Comparison of ENCODE assay signal across 17 mouse cellular contexts in genomic region chr9:48645648-48646126, GRCm38 (mm10). TPM values are rescaled to one million over a fixed set of nuclear protein-coding genes. Genes with fewer than 3 reads are reported as not detected.
A peak's percentile ranks its signal among the peaks of the same experiment; 100 is the strongest.
DNase-seq lines count a peak whose midpoint lies in the region; ATAC-seq and TF ChIP-seq lines count a peak whose summit lies in the region.
"Had no signal": no experiment of that assay in that cellular context is flagged by ENCODE, and none has a peak within 500 bp of the region (broad histone marks: within the 10 kb centered on the region; RNA-seq: fewer than 3 reads in every experiment).

No protein-coding gene starts in this region.

- H3K4me1 ChIP-seq in forebrain, embryonic 11.5 days (replicated peaks; ENCODE audit: control insufficient read depth, insufficient read depth, low read length): peaks cover 32% of the 10 kb centered on the region
- peaks cover 39% of the 10 kb centered on the region for H3K4me1 ChIP-seq in forebrain, embryonic 12.5 days
- H3K4me1 ChIP-seq in intestine, embryonic 14.5 days (replicated peaks; ENCODE audit: control insufficient read depth, insufficient read depth, low read length): peaks cover 11% of the 10 kb centered on the region
- H3K4me1 ChIP-seq in intestine, embryonic 16.5 days (ENCODE audit: control insufficient read depth, insufficient read depth, low read length): peaks cover 18% of the 10 kb centered on the region
- H3K4me1 ChIP-seq in lung, adult 2 months (ENCODE audit: control insufficient read depth, insufficient read depth, low read length): peaks cover 18% of the 10 kb centered on the region

- 0 out of 2 replicates have a peak, but pooled peaks have one; percentile 26 for TF ChIP-seq POLR2A in lung, adult 2 months (IDR thresholded peaks at IDR 0.05; ENCODE audit: borderline replicate concordance, extremely low read depth, low read depth, low read length)

- H3K4me2 ChIP-seq in forebrain, embryonic 11.5 days (ENCODE audit: low read depth, low read length, severe bottlenecking): no peak overlapping the region
- no peak overlapping the region for H3K4me2 ChIP-seq in forebrain, embryonic 12.5 days
- H3K4me2 ChIP-seq in intestine, embryonic 14.5 days (ENCODE audit: low read length): no peak overlapping the region
- no peak overlapping the region for H3K4me2 ChIP-seq in intestine, embryonic 16.5 days (ENCODE audit: low read depth, low read length)
- H3K4me2 ChIP-seq: embryonic facial prominence, embryonic 15.5 days; heart, embryonic 11.5 days; heart, embryonic 15.5 days; hindbrain, embryonic 15.5 days had no signal

- TF ChIP-seq CTCF in lung, adult 2 months (IDR thresholded peaks at IDR 0.05; ENCODE audit: insufficient read depth, low read length): no peak

- DNase-seq in forebrain, embryonic 11.5 days (ENCODE audit: low spot score): peak; percentile 52
- peak; percentile 53 for DNase-seq in intestine, embryonic 14.5 days (ENCODE audit: low spot score)
- DNase-seq in lung, adult 2 months: no peak
- DNase-seq in lung, postnatal 14 days: no peak
- peak; percentile 2 for DNase-seq in ovary, postnatal 36 days (ENCODE audit: low spot score)
- no peak for DNase-seq in ovary, postnatal 10 days (ENCODE audit: low spot score)

- H3K27me3 ChIP-seq in forebrain, embryonic 11.5 days (ENCODE audit: control insufficient read depth, insufficient read depth, low read length): no peaks in the 10 kb centered on the region
- peaks cover 24% of the 10 kb centered on the region for H3K27me3 ChIP-seq in forebrain, embryonic 12.5 days
- peaks cover 3% of the 10 kb centered on the region for H3K27me3 ChIP-seq in intestine, embryonic 14.5 days (replicated peaks; ENCODE audit: control insufficient read depth, insufficient read depth, low read length)
- H3K27me3 ChIP-seq in intestine, embryonic 16.5 days (replicated peaks; ENCODE audit: control insufficient read depth, insufficient read depth, low read length): 0 out of 2 replicates have a peak, but pooled peaks cover 2% of the 10 kb centered on the region
- H3K27me3 ChIP-seq: hindbrain, embryonic 15.5 days had no signal

- ATAC-seq in forebrain, embryonic 11.5 days (replicated peaks; ENCODE audit: low FRiP score): no peak
- no peak for ATAC-seq in forebrain, embryonic 12.5 days (ENCODE audit: low FRiP score)
- ATAC-seq in intestine, embryonic 14.5 days (replicated peaks; ENCODE audit: low FRiP score, low TSS enrichment, low read depth): no peak
- ATAC-seq in intestine, embryonic 16.5 days: no peak

- no peaks in the 10 kb centered on the region for H3K36me3 ChIP-seq in forebrain, embryonic 11.5 days (ENCODE audit: control insufficient read depth, insufficient read depth, low read length)
- no peaks in the 10 kb centered on the region for H3K36me3 ChIP-seq in forebrain, embryonic 12.5 days (replicated peaks)
- no peaks in the 10 kb centered on the region for H3K36me3 ChIP-seq in intestine, embryonic 14.5 days (ENCODE audit: control insufficient read depth, insufficient read depth, low read length)
- no peaks in the 10 kb centered on the region for H3K36me3 ChIP-seq in intestine, embryonic 16.5 days (ENCODE audit: control insufficient read depth, insufficient read depth, low read length)
- H3K36me3 ChIP-seq: embryonic facial prominence, embryonic 15.5 days; forebrain, embryonic 10.5 days; heart, embryonic 15.5 days; hindbrain, embryonic 10.5 days; hindbrain, embryonic 15.5 days had no signal

- no peaks in the 10 kb centered on the region for H3K9me3 ChIP-seq in forebrain, embryonic 11.5 days (ENCODE audit: control insufficient read depth, low read length)
- 0 out of 2 replicates have a peak, but pooled peaks cover 6% of the 10 kb centered on the region for H3K9me3 ChIP-seq in forebrain, embryonic 12.5 days
- H3K9me3 ChIP-seq in intestine, embryonic 14.5 days (ENCODE audit: control insufficient read depth, low read length): no peaks in the 10 kb centered on the region
- peaks cover 5% of the 10 kb centered on the region; the same call in 1 of the 2 replicates for H3K9me3 ChIP-seq in intestine, embryonic 16.5 days (ENCODE audit: control insufficient read depth, low read length)
- H3K9me3 ChIP-seq: embryonic facial prominence, embryonic 15.5 days; heart, embryonic 15.5 days; hindbrain, embryonic 15.5 days had no signal

- no peak overlapping the region for H3K27ac ChIP-seq in forebrain, embryonic 11.5 days (ENCODE audit: low read depth, low read length)
- no peak overlapping the region for H3K27ac ChIP-seq in forebrain, embryonic 12.5 days
- no peak overlapping the region for H3K27ac ChIP-seq in intestine, embryonic 14.5 days (ENCODE audit: low read depth)
- H3K27ac ChIP-seq in intestine, embryonic 16.5 days (ENCODE audit: low read length): no peak overlapping the region
- H3K27ac ChIP-seq: embryonic facial prominence, embryonic 15.5 days; heart, embryonic 15.5 days; hindbrain, embryonic 15.5 days had no signal

- no peak overlapping the region for H3K4me3 ChIP-seq in forebrain, embryonic 11.5 days (ENCODE audit: low read depth, low read length)
- H3K4me3 ChIP-seq in forebrain, embryonic 12.5 days (replicated peaks): no peak overlapping the region
- H3K4me3 ChIP-seq in intestine, embryonic 14.5 days (ENCODE audit: low read depth, low read length): no peak overlapping the region
- H3K4me3 ChIP-seq in intestine, embryonic 16.5 days (ENCODE audit: low read length): no peak overlapping the region
- no peak overlapping the region for H3K4me3 ChIP-seq in lung, adult 2 months (replicated peaks; ENCODE audit: extremely low read depth, low read depth, low read length)
- H3K4me3 ChIP-seq: embryonic facial prominence, embryonic 15.5 days; erythroblast, embryonic 14.5 days; forebrain, embryonic 10.5 days; heart, embryonic 15.5 days; hindbrain, embryonic 10.5 days; hindbrain, embryonic 15.5 days had no signal

- no peak overlapping the region for H3K9ac ChIP-seq in forebrain, embryonic 11.5 days (ENCODE audit: low read length)
- no peak overlapping the region for H3K9ac ChIP-seq in forebrain, embryonic 12.5 days
- H3K9ac ChIP-seq in intestine, embryonic 14.5 days (ENCODE audit: low read length): no peak overlapping the region
- H3K9ac ChIP-seq in intestine, embryonic 16.5 days (ENCODE audit: low read depth, low read length): no peak overlapping the region
- H3K9ac ChIP-seq: embryonic facial prominence, embryonic 15.5 days; heart, embryonic 15.5 days; hindbrain, embryonic 15.5 days had no signal

- WGBS in forebrain, embryonic 11.5 days: 49% methylated on average over 4 of the region's 4 CpGs
- WGBS in forebrain, embryonic 12.5 days: 46% methylated on average over 4 of the region's 4 CpGs
- 72% methylated on average over 4 of the region's 4 CpGs for WGBS in intestine, embryonic 14.5 days
- WGBS in intestine, embryonic 16.5 days: 55% methylated on average over 4 of the region's 4 CpGs
- 52% methylated on average over 4 of the region's 4 CpGs for WGBS in lung, adult 2 months

RNA-seq across cellular contexts. Expression of gene Nnmt, which starts 40.7 kb away (rescaled TPM):
- 1.1 and 1.9 TPM in 2 replicates for polyA plus RNA-seq in forebrain, embryonic 11.5 days (2014; fragmentation: Nextera tagmentation; extraction: Ambion mirVana)
- 1.2 and 2.1 TPM in 2 replicates for polyA plus RNA-seq in forebrain, embryonic 12.5 days (2016; fragmentation: Nextera tagmentation; extraction: Ambion mirVana)
- polyA plus RNA-seq in intestine, embryonic 14.5 days (2014; fragmentation: Nextera tagmentation; extraction: Ambion mirVana): 2.3 and 2.7 TPM in 2 replicates
- 2.9 and 4.0 TPM in 2 replicates for polyA plus RNA-seq in intestine, embryonic 16.5 days (2015; fragmentation: Nextera tagmentation; extraction: Ambion mirVana)
- polyA plus RNA-seq in lung, adult 2 months (2012; rRNA removed): 5.1 and 5.5 TPM in 2 replicates
- polyA plus RNA-seq: CD4-positive, CD25-positive, alpha-beta regulatory T cell, adult 4 months; erythroblast, embryonic 14.5 days; G1E had no signal

Comparison
In these comparisons a context has a peak if more than half of its experiments do, and no peak if none do; other contexts are left out.
1. DNase-seq: peak in forebrain, embryonic 11.5 days (single experiment), intestine, embryonic 14.5 days (single experiment) and ovary, postnatal 36 days (single experiment); none in lung, adult 2 months (single experiment), lung, postnatal 14 days (single experiment) and ovary, postnatal 10 days (single experiment).